Mouse (Mus musculus): Measurements from ENCODE around the gene Cdkl3. TPM values are rescaled to one million over a fixed set of nuclear protein-coding genes. Genes with fewer than 3 reads are reported as not detected.

Cdkl3 gene
- total and polyA plus RNA-seq, 2 experiments from 2014 or later: 12.7 to 37.6 TPM

- H3K4me2 ChIP-seq (ENCODE audit: low read depth, low read length): peak overlapping the region; percentile 69
- WGBS: under 1% methylated on average over 29 of the region's 29 CpGs
- H3K9ac ChIP-seq (replicated peaks; ENCODE audit: low read length): peak overlapping the region; percentile 91
- peak overlapping the region; percentile 97 for H3K27ac ChIP-seq
- peak; percentile 12; the same call in 1 of the 2 replicates for TF ChIP-seq CTCF (IDR thresholded peaks at IDR 0.05; ENCODE audit: low read depth)
- H3K4me3 ChIP-seq (ENCODE audit: low read length): peak overlapping the region; percentile 84
- peaks cover 5% of the 10 kb centered on the region; the same call in 1 of the 2 replicates for H3K4me1 ChIP-seq (ENCODE audit: insufficient read depth, low read length)
- H3K36me3 ChIP-seq (ENCODE audit: insufficient read depth, low read length): peaks cover 13% of the 10 kb centered on the region; the same call in 1 of the 2 replicates
- H3K27me3 ChIP-seq (ENCODE audit: insufficient read depth, low read length): no peaks in the 10 kb centered on the region
- DNase-seq (ENCODE audit: low spot score) (peak; percentile 57), ATAC-seq (peak; percentile 39; the same call in 1 of the 2 replicates)
- no peaks in the 10 kb centered on the region for H3K9me3 ChIP-seq (ENCODE audit: low read length)
Measured at GRCm38 (mm10) chr11:51999611-52000289, 4.3 kb upstream of the Cdkl3 start.

GRCm38 (mm10) chr11:52000290-52000962 lies 3.6 kb upstream of the Cdkl3 start, which contains the start of gene Ube2b:
Gene Ube2b, minus strand, starts transcription at chr11:52000762.
- H3K4me1 ChIP-seq (ENCODE audit: insufficient read depth, low read length): peaks cover 5% of the 10 kb centered on the region; the same call in 1 of the 2 replicates
- H3K9me3 ChIP-seq (ENCODE audit: low read length): no peaks in the 10 kb centered on the region
- no peak; the same call in 1 of the 2 replicates for TF ChIP-seq CTCF (IDR thresholded peaks at IDR 0.05; ENCODE audit: low read depth)
- H3K27me3 ChIP-seq (ENCODE audit: insufficient read depth, low read length): no peaks in the 10 kb centered on the region
- H3K36me3 ChIP-seq (ENCODE audit: insufficient read depth, low read length): peaks cover 7% of the 10 kb centered on the region; the same call in 1 of the 2 replicates
- H3K9ac ChIP-seq (replicated peaks; ENCODE audit: low read length): peak within 1 kb of the TSS; percentile 91
- peak within 1 kb of the TSS; percentile 69 for H3K4me2 ChIP-seq (ENCODE audit: low read depth, low read length)
- peak; percentile 99 for DNase-seq (ENCODE audit: low spot score)
- H3K4me3 ChIP-seq (ENCODE audit: low read length): peak within 1 kb of the TSS; percentile 84
- ATAC-seq: peak; percentile 93
- H3K27ac ChIP-seq: peak within 1 kb of the TSS; percentile 97
- under 1% methylated on average over 50 of the region's 63 CpGs for WGBS

DNA sequence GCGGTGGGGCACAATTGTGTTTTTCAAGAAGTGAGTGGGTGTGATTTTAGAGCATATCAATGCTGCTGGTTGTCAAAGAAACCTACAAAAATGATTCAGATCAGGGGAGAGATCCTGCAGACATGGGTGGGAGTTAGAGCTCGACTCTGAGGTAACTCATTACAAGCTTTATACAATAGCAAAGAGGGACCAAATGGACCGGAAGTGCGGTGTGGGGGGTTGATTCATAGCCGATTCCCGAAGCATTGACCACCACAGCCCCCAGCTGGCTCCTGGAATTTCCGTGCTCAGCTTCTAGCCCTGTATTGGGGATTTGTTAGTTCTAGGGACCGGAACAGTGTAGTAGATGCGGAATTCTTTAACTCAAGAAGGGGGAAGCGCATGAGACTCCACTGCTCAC lies 2.7 kb upstream of the Cdkl3 start:
- peak overlapping the region; percentile 5; the same call in 1 of the 2 replicates for H3K27ac ChIP-seq
- WGBS: 74% methylated on average over 10 of the region's 10 CpGs
- no peak for TF ChIP-seq CTCF (IDR thresholded peaks at IDR 0.05; ENCODE audit: low read depth)
- H3K9me3 ChIP-seq (ENCODE audit: low read length): no peaks in the 10 kb centered on the region
- ATAC-seq (no peak), DNase-seq (ENCODE audit: low spot score) (no peak)
- H3K4me3 ChIP-seq (ENCODE audit: low read length): no peak overlapping the region
- H3K4me1 ChIP-seq (ENCODE audit: insufficient read depth, low read length): peaks cover 5% of the 10 kb centered on the region; the same call in 1 of the 2 replicates
- no peaks in the 10 kb centered on the region for H3K36me3 ChIP-seq (ENCODE audit: insufficient read depth, low read length)
- no peaks in the 10 kb centered on the region for H3K27me3 ChIP-seq (ENCODE audit: insufficient read depth, low read length)
- H3K4me2 ChIP-seq (ENCODE audit: low read depth, low read length): peak overlapping the region; percentile 51
- no peak overlapping the region for H3K9ac ChIP-seq (replicated peaks; ENCODE audit: low read length)

DNA sequence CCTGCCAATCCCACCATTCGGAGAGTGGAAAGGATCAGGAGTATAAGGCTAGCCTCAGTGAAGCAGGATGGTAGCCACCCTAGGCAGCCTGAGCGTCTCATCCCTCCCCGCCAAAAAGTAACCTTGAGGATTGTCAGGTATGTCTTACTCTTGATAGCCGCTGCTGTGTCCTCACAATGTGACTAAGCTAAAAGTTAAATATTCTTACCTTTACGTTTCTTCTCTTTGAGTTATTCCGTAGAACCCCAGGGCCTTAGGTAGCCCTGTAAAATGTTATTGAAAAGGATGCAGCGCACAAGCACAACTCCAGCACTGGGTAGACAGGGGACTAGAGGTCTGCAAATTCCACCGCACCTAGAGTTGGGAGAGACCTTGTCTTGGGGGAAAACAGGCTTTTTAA lies 2.2 kb upstream of the Cdkl3 start:
- Histone ChIP-seq H3K4me3 (ENCODE audit: low read length) (no peak overlapping the region), H3K4me1 (ENCODE audit: insufficient read depth, low read length) (peaks cover 5% of the 10 kb centered on the region; the same call in 1 of the 2 replicates), H3K9me3 (ENCODE audit: low read length) (no peaks in the 10 kb centered on the region)

DNA sequence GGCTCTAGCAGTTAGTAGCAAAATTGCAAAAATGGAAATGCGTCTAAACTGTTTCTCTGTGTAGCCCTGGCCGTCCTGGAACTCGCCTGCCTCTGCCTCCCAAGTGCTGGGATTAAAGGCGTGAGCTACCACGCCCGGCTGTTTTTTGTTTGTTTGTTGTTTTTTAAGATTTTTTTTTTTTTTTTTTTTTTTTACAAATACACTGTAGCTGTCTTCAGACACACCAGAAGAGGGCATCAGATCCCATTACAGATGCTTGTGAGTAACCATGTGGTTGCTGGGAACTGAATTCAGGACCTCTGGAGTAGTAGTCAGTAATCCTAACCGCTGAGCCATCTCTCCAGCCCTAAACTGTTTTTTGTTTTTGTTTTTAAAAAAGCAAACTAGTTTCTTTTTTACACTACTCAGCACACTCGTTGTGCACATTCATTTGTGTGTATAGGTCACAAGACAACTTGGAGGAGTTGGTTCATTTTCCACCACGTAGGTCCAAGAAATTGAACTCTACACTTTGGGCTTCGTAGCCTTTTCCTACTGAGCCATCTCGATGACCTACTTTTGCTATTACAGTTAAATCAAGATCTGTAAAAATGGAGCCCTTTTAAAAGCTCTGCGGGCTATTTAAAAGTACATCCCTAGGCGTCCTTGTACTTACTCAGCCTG lies 1.0 kb upstream of the Cdkl3 start:
- Histone ChIP-seq H3K36me3 (ENCODE audit: insufficient read depth, low read length) (no peaks in the 10 kb centered on the region), H3K4me3 (ENCODE audit: low read length) (peak overlapping the region; percentile 89), H3K4me2 (ENCODE audit: low read depth, low read length) (peak overlapping the region; percentile 79), H3K9ac (replicated peaks; ENCODE audit: low read length) (peak overlapping the region; percentile 88; the same call in 1 of the 2 replicates), H3K27me3 (ENCODE audit: insufficient read depth, low read length) (no peaks in the 10 kb centered on the region), H3K27ac (peak overlapping the region; percentile 89), H3K9me3 (ENCODE audit: low read length) (no peaks in the 10 kb centered on the region), H3K4me1 (ENCODE audit: insufficient read depth, low read length) (peaks cover 5% of the 10 kb centered on the region; the same call in 1 of the 2 replicates)
- ATAC-seq (no peak), DNase-seq (ENCODE audit: low spot score) (no peak)
- TF ChIP-seq CTCF (IDR thresholded peaks at IDR 0.05; ENCODE audit: low read depth): no peak
- 82% methylated on average over 13 of the region's 13 CpGs for WGBS

More for the DNA sequence above, 2.2 kb upstream of the Cdkl3 start:
- H3K36me3 ChIP-seq (ENCODE audit: insufficient read depth, low read length): no peaks in the 10 kb centered on the region
- no peak overlapping the region for H3K9ac ChIP-seq (replicated peaks; ENCODE audit: low read length)
- no peak for TF ChIP-seq CTCF (IDR thresholded peaks at IDR 0.05; ENCODE audit: low read depth)
- H3K27ac ChIP-seq: no peak overlapping the region
- WGBS: 94% methylated on average over 8 of the region's 8 CpGs
- no peaks in the 10 kb centered on the region for H3K27me3 ChIP-seq (ENCODE audit: insufficient read depth, low read length)
- H3K4me2 ChIP-seq (ENCODE audit: low read depth, low read length): no peak overlapping the region
- no peak for DNase-seq (ENCODE audit: low spot score)
- ATAC-seq: no peak

- Histone ChIP-seq H3K36me3 (ENCODE audit: insufficient read depth, low read length) (no peaks in the 10 kb centered on the region), H3K4me1 (ENCODE audit: insufficient read depth, low read length) (peaks cover 5% of the 10 kb centered on the region; the same call in 1 of the 2 replicates), H3K9me3 (ENCODE audit: low read length) (no peaks in the 10 kb centered on the region), H3K4me2 (ENCODE audit: low read depth, low read length) (peak overlapping the region; percentile 79), H3K27ac (peak overlapping the region; percentile 89), H3K27me3 (ENCODE audit: insufficient read depth, low read length) (no peaks in the 10 kb centered on the region), H3K9ac (replicated peaks; ENCODE audit: low read length) (peak overlapping the region; percentile 88), H3K4me3 (ENCODE audit: low read length) (peak overlapping the region; percentile 89)
- TF ChIP-seq CTCF (IDR thresholded peaks at IDR 0.05; ENCODE audit: low read depth): no peak
- DNase-seq (ENCODE audit: low spot score) (no peak), ATAC-seq (no peak)
- WGBS: 16% methylated on average over 4 of the region's 4 CpGs
Measured at GRCm38 (mm10) chr11:52003505-52003771, 583 bp upstream of the Cdkl3 start.

All from hindbrain, postnatal 0 days (tissue).